Mouse (Mus musculus) spleen, adult 2 months (tissue): Measurements from ENCODE around the gene Fam3c.

Experiments used
- CTCF ChIP-seq: fragments of 200-500 bp; IDR thresholded peaks from 2 replicates; pipeline ENCODE4 v1.5.1; 2011; ENCODE audit warnings: mild to moderate bottlenecking, inconsistent platforms; ENCODE audit not compliant: insufficient read depth, insufficient read length, insufficient replicate concordance; ENCODE audit errors: extremely low read depth
- POLR2A ChIP-seq: fragments of 200-500 bp; IDR thresholded peaks from 2 replicates; pipeline ENCODE4 v1.6.1; 2011; ENCODE audit warnings: low read depth, low read length, inconsistent platforms

DNA sequence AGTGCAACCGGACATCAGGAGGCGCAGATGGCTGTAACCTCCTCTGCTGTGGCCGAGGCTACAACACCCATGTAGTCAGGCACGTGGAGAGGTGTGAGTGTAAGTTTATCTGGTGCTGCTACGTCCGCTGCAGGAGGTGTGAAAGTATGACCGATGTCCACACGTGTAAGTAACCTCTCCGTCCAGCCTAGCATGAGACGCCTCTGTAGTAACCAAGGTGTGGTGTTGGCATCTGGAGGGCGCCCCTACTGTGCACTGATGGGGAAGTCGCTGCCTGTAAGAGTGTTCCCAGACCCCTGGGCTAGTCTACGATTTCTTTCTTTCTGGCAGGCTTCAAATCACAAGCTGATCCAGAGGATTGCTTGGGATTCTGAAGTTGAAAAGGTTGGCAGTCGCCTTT, 58.0 kb downstream of the Fam3c start:
- no peak for TF ChIP-seq CTCF
- no peak for TF ChIP-seq POLR2A
